Mouse (Mus musculus) A20 (cell line): Measurements from ENCODE around the gene Trim47.

Source experiments
- DNase-seq: peaks from one replicate; pipeline ENCODE4 v3.0.0-alpha.2; 2011; ENCODE audit warnings: low read depth, low spot score

Gene Trim47

GRCm38 (mm10) chr11:116062521-116062920 is 64.5 kb downstream of the Trim47 start:
- no peak for DNase-seq

- DNase-seq: no peak
Observed at GRCm38 (mm10) chr11:116061641-116062415, 65.2 kb downstream of the Trim47 start.

GRCm38 (mm10) chr11:116060596-116060995 is 66.4 kb downstream of the Trim47 start:
- DNase-seq: no peak

- no peak for DNase-seq
Observed at GRCm38 (mm10) chr11:116059691-116060025, 67.4 kb downstream of the Trim47 start.

GRCm38 (mm10) chr11:116058868-116059690 is 67.9 kb downstream of the Trim47 start:
- DNase-seq: no peak

- no peak for DNase-seq
Observed at GRCm38 (mm10) chr11:116058022-116058614, 68.9 kb downstream of the Trim47 start.

GRCm38 (mm10) chr11:116057237-116057881 is 69.7 kb downstream of the Trim47 start:
- DNase-seq: no peak

- no peak for DNase-seq
Observed at GRCm38 (mm10) chr11:116055873-116056272, 71.1 kb downstream of the Trim47 start.
